ENCODE assay signal across 28 mouse cellular contexts in the genomic region with DNA sequence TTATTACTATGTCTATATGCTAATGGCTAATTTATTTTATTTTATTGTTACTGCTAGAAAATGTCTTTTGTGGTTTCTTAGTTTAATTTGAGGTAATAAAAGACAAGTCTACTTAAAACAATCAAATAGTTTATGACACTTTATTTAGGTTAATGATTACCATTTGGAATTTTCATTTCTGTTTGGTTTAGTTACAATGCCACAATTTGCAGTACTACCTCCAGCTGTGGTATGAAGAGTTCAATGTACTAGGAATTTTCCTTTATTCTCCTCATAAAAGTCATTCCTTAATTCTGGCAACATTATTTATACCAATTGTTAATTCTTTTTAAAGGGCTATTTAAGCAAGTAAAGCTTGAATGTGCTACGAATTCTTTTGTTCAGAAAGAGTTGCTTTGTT.
"Had no signal": no experiment of that assay in that cellular context is flagged by ENCODE, and none has a peak within 500 bp of the region (broad histone marks: within the 10 kb centered on the region; RNA-seq: fewer than 3 reads in every experiment).

No protein-coding gene starts in this region.

- H3K9me3 ChIP-seq: embryonic facial prominence, embryonic 10.5 days; embryonic facial prominence, embryonic 12.5 days; embryonic facial prominence, embryonic 13.5 days; embryonic facial prominence, embryonic 15.5 days; forebrain, embryonic 10.5 days; forebrain, embryonic 12.5 days; forebrain, embryonic 13.5 days; forebrain, embryonic 15.5 days had no signal

- H3K36me3 ChIP-seq: embryonic facial prominence, embryonic 10.5 days; embryonic facial prominence, embryonic 12.5 days; embryonic facial prominence, embryonic 13.5 days; embryonic facial prominence, embryonic 15.5 days; forebrain, embryonic 10.5 days; forebrain, embryonic 12.5 days; forebrain, embryonic 15.5 days had no signal

- H3K27me3 ChIP-seq: embryonic facial prominence, embryonic 12.5 days; embryonic facial prominence, embryonic 13.5 days; embryonic facial prominence, embryonic 15.5 days; forebrain, embryonic 12.5 days; forebrain, embryonic 13.5 days; forebrain, embryonic 15.5 days had no signal

- H3K4me2 ChIP-seq: embryonic facial prominence, embryonic 12.5 days; embryonic facial prominence, embryonic 13.5 days; embryonic facial prominence, embryonic 15.5 days; forebrain, embryonic 12.5 days; forebrain, embryonic 13.5 days; forebrain, embryonic 15.5 days had no signal

- H3K27ac ChIP-seq: embryonic facial prominence, embryonic 10.5 days; embryonic facial prominence, embryonic 12.5 days; embryonic facial prominence, embryonic 13.5 days; embryonic facial prominence, embryonic 15.5 days; forebrain, embryonic 10.5 days; forebrain, embryonic 12.5 days; forebrain, embryonic 13.5 days; forebrain, embryonic 15.5 days; gastrocnemius, adult 2 months; heart, adult 2 months had no signal

- H3K4me3 ChIP-seq: embryonic facial prominence, embryonic 10.5 days; embryonic facial prominence, embryonic 12.5 days; embryonic facial prominence, embryonic 13.5 days; embryonic facial prominence, embryonic 15.5 days; erythroblast, embryonic 14.5 days; forebrain, embryonic 10.5 days; forebrain, embryonic 12.5 days; forebrain, embryonic 13.5 days; forebrain, embryonic 15.5 days; gastrocnemius, adult 2 months; heart, adult 2 months had no signal

- ATAC-seq: forebrain, embryonic 13.5 days; forebrain, embryonic 14.5 days; forebrain, embryonic 15.5 days; forebrain, embryonic 16.5 days; forebrain, postnatal 0 days had no signal

- H3K4me1 ChIP-seq: embryonic facial prominence, embryonic 10.5 days; embryonic facial prominence, embryonic 12.5 days; embryonic facial prominence, embryonic 13.5 days; embryonic facial prominence, embryonic 15.5 days; forebrain, embryonic 10.5 days; forebrain, embryonic 12.5 days; forebrain, embryonic 13.5 days; forebrain, embryonic 15.5 days had no signal

- DNase-seq: cerebellum, adult 2 months; cerebellum, adult 9-10 months; cerebellum, adult 9-11 months; cerebellum, postnatal 10 days; cerebellum, postnatal 14 days; cerebellum, postnatal 25 days; cerebellum, postnatal 36 days; embryo, embryonic 11 days; forebrain, postnatal 0 days; gastrocnemius, adult 2 months; gastrocnemius, postnatal 10 days; gastrocnemius, postnatal 14 days; gastrocnemius, postnatal 25 days; gastrocnemius, postnatal 36 days; heart, adult 11 months; heart, adult 18-20 months; heart, adult 2 months had no signal

- H3K9ac ChIP-seq: embryonic facial prominence, embryonic 12.5 days; embryonic facial prominence, embryonic 13.5 days; embryonic facial prominence, embryonic 15.5 days; forebrain, embryonic 12.5 days; forebrain, embryonic 13.5 days; forebrain, embryonic 15.5 days; forebrain, postnatal 0 days had no signal
